Mouse (Mus musculus): ENCODE measurements around the gene Ptpn23.
"Not testable (repeated sequence)": the region's sequence is repeated elsewhere in the genome, so short reads cannot be mapped to it uniquely, and the experiment has no call there.

Gene Ptpn23

DNA sequence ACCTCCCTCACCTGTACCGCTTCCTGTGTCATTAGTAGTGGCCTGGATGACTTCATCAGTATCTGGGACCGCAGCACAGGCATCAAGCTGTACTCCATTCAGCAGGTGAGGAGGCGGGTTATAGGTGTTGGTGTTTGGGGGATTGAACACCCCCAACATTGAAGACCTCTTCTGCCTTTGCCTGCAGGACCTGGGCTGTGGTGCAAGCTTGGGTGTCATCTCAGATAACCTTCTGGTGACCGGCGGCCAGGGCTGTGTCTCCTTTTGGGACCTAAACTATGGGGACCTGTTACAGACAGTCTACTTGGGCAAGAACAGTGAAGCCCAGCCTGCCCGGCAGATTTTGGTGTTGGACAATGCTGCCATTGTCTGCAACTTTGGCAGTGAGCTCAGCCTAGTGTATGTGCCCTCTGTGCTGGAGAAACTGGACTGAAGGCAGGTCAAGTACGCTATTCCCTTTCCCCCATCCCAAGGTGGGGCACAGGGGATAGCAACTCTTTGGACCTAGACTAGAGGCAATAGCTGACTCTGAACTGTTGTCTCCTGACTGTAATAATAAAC, 23.6 kb downstream of the Ptpn23 start:
- DNase-seq (ENCODE audit: extremely low spot score, low read depth, low spot score), result no peak

DNA sequence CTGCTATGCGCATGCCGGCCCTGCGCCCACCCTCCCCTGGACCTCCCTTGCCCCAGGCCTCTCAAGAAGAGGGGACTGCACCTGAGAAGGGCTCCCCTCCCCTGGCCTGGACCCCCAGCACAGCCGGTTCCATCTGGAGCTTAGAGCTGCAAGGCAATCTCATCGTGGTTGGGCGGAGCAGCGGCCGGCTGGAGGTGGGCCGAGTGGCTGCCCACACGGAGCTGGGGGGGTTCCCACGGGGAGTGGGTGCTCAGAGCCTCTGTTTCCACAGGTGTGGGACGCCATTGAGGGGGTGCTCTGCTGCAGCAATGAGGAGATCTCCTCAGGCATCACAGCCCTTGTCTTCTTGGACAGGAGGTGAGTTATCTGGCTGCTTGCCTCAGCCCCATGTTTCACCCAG, 26.7 kb downstream of the Ptpn23 start:
- DNase-seq (ENCODE audit: extremely low spot score, low read depth, low spot score), result no peak

DNA sequence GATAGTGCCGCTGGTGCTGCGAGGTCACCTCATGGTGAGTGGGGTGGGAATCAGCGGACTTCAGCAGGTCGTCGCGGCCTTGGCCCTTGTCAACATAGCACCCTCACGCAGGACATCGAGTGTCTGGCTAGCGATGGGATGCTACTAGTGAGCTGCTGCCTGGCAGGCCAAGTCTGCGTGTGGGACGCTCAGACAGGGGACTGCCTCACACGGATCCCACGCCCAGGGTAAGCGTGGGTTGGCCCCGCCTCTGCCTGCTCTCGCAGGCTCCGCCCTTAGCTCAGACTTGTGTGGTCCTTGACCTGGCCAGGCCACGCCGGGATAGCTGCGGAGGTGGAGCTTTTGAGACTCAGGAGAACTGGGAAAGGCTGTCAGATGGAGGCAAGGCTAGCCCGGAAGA, 27.4 kb downstream of the Ptpn23 start:
- no peak for DNase-seq (ENCODE audit: extremely low spot score, low read depth, low spot score)

DNA sequence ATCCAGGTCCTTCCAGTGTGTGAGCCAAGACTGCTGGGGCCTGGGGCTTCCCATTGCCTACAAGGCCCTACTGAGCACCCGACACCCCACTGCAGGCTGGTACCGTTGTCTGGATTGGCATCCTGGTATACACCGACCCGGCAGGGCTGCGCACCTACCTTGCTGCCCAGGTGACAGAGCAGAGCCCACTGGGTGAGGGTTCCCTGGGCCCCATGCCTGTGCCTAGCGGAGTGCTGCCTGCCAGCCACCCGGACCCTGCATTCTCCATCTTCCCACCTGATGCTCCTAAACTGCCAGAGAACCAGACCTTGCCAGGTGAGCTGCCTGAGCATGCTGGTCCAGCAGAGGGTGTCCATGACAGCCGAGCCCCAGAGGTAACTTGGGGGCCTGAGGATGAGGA, 28.7 kb downstream of the Ptpn23 start:
- DNase-seq (ENCODE audit: extremely low spot score, low read depth, low spot score), result no peak

DNA sequence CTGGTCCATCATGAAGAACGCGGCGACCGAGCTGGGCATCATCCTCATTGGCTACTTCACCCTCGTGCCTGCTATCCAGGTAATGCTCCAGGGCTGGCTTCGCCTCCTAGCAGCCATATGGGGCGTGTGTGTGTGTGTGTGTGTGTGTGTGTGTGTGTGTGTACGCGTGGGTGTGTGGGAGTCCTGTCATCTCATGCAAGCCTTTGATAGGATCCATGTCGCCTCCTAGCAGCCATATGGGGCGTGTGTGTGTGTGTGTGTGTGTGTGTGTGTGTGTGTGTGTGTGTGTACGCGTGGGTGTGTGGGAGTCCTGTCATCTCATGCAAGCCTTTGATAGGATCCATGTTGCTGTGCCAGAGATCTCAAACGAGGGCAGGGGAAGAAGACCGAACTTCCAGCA, 30.4 kb downstream of the Ptpn23 start:
- not testable (repeated sequence) for DNase-seq (ENCODE audit: extremely low spot score, low read depth, low spot score)

DNA sequence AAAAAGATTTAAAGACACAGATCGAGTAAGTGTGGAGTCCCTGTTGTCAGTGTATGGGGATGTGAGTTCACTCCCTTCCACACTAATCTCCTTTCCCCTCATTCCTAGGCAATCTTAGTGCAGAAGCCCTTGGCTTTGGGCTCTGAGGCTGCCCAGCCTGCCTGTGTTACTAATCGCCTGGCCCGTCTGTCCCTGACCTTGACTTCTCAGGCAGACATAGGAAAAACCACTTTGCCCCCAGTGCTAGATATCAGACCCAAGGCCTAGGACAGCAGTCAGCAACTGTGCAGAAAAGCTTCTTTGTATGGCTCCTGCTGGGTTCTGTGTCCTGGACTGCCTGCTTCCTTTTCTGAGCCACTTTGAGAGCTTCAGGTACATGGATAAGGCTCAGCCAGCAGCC, 32.3 kb downstream of the Ptpn23 start:
- no peak for DNase-seq (ENCODE audit: extremely low spot score, low read depth, low spot score)

DNA sequence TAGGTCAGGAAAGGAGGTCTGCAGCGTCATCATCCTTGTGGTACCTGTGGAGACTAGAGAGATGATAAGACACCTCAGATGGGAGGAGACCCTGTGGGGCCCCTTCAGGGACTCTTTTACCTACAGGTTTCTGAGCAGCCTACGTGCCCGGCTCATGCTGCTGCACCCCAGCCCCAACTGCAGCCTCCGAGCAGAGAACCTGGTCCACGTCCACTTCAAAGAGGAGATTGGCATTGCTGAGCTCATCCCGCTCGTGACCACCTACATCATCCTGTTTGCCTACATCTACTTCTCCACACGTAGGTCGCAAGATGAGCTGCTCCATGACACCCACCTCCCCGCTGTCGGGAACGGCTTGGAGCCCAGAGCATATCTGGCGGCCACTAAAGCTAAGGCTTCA, 34.1 kb downstream of the Ptpn23 start:
- no peak for DNase-seq (ENCODE audit: extremely low spot score, low read depth, low spot score)

DNA sequence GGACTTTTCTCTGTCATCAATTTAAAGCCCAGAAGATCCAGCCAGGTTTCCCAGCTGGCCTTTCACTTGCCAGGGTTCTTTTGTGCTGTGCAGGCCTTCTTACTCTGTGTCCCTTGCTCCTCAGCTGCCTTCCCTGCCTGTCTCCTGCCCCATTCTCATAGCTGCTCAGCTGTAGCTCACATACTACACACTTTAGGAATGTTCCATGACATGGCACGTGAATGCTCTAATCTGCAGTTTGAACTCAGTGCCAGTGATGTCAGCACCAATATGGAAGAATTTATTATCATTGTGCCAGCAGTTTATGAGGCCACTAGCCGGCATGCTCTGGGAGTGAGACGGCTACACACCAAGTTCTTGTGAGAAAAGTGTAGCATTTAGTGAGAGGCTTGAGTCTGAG, 38.2 kb downstream of the Ptpn23 start:
- DNase-seq (ENCODE audit: extremely low spot score, low read depth, low spot score), result no peak

DNA sequence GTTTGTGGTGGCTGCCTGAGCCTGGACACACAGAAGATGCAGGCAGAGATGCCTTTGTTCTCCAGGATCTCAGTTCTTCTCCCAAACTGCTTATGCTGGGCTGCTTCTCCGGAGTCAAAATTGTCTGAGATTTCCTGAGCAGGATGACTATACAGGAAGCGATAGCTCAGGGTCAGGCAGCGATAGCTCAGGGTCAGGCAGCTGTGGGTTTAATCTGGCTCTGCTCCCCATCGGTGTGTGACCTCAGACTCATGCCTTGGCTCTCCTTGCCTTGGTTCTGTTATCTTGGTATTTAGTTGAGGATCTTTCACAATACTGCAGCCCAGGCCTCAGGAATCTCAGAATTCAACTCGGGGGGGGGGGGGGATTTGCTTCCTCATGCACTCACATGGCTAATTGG, 41.3 kb downstream of the Ptpn23 start:
- DNase-seq (ENCODE audit: extremely low spot score, low read depth, low spot score), result no peak

DNA sequence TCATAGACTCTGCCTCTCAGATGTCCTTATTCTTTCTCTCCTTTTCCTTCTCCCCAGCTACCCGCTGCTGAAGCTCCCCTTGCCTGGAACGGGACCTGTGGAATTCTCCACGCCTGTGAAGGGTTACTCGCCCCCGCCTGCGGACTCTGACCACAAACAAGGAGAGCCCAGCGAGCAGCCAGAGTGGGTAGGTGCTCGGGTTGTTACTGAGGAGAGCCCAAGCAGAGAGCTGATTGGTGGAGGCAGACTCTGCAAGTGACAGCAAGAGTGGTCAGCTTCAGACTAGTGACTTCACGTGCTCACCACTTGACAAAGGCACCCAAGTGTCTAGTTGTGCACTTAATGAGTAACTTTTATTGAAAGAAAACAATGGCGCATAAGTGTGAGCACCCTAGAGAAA, 45.7 kb downstream of the Ptpn23 start:
- DNase-seq (ENCODE audit: extremely low spot score, low read depth, low spot score), result no peak

DNA sequence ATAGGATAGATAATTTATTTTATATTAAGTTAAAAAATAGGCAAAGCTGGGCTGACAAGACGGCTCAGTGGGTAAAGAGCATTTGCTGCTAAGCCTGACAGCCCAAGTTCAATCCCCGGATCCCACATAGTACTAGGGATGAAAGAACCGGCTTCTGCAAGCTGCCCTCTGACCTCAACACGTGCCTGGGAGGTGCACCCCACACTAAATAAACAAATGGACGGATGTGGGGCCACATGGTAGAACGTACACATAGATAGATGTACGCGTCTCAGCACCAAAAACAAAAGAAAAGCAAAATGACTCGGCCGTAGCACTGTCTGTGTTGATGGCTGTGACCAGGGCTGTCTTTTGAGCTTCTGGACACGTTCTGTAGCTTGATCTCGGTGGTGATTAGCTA, 46.7 kb downstream of the Ptpn23 start:
- DNase-seq (ENCODE audit: extremely low spot score, low read depth, low spot score), result no peak

DNA sequence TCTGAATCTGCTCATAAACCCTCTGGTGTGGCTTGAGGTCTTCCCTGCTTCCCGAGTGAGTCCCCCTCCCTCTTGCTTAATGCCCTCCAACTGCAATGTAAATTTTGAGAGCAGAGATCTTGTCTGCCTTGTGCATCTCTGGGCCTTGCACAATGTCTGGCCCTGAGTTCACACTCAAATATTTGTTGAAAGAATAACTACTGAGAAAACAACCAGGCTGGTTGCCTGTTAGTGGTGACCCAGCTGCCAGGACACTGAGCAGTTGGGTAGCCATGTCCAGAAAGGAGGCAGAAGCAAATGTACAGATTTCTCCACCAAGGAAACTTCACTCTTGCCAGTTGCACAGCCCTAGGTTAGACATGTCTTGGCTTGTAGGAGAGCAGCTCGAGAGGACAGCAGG, 49.7 kb downstream of the Ptpn23 start:
- no peak for DNase-seq (ENCODE audit: extremely low spot score, low read depth, low spot score)

DNA sequence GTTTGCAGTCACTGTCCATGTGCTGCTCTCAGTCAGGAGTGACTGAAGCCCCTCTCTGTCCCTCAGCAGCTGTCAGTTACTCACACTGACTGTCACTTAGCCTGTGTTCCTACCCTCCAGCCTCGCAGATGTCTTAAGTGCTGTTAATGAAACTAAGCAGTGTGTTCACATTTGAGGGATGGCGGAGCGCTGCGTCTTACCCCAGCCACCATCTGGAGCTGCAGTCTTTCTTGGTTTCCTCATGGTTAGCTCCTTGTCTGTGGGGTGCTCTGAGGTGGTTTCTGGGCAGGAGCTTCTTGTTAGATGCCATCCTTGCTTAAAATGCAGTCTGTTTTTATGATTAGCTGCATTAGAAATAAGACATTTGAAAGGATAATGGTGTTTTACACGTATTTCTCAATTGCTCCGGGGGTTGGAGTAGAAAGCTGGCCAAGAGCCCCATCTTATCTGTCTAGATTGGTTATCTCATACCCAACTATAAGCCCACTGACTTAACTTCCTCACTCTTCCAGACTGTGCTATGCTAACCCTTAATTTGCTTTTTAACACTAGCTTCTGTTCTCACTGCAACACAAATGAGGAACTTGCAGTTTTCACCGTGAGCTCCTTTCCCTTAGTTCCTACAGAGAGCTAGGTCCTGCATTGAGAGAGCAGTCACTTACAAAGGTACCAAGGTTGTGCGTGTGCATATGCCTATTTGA, 55.9 kb downstream of the Ptpn23 start:
- no peak for DNase-seq (ENCODE audit: extremely low spot score, low read depth, low spot score)

DNA sequence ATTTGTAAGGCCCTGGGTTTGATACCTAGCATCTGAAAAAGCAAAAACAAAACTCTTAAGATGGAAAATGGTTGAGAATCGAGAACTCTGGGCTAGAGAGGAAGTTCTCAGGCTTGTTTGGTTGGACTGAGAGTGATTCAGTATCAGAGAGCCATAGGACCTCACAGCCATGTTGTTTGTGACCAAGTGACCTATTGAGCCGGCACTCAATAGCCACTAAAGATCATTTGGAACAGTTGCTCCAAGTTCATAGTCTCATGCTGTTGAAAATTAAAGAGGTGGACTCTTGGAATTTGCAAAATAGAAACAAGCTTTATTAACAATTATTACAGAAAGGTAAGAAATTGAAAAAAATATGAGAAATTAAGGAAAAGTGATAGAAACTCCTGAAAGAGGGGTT, 56.7 kb downstream of the Ptpn23 start:
- DNase-seq (ENCODE audit: extremely low spot score, low read depth, low spot score), result no peak

DNA sequence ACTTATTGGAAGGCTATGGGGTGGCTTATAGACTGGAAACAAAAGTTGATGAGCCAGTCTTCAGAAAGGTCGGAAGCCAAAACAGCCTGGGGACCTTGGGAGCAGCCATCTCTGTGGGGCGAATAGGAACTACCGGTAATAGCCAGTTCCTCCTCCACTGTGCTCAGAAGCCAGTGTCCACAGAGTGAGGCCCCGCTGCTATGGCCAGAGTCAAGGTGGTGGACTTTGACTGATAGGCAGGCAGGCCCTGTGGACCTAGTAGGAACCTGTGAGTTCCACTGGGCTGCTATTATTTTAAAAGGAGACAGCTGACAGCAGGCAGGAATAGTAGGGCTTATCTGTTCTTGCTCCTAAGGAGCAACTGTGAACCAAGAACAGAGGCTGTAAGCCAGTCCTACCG, 57.4 kb downstream of the Ptpn23 start:
- no peak for DNase-seq (ENCODE audit: extremely low spot score, low read depth, low spot score)

DNA sequence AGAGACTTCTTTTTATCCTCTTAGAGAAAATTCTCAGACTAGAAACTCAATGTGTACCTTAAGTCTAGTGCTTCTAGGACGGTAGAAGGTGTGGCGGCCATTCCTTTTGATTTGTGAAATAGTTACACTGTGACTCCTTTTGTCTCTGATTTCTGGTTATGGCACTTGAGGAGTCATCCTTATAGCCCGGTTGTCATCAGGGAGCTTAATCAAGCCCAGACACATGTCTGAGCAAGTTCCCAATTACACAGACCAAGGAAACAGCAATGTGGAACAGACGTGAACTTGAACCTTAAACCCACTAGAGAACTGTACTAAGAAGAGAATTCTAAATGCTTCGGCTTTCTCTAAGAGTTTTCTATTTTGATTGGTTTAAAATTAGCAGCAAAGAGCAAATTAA, 57.8 kb downstream of the Ptpn23 start:
- DNase-seq (ENCODE audit: extremely low spot score, low read depth, low spot score), result no peak

DNA sequence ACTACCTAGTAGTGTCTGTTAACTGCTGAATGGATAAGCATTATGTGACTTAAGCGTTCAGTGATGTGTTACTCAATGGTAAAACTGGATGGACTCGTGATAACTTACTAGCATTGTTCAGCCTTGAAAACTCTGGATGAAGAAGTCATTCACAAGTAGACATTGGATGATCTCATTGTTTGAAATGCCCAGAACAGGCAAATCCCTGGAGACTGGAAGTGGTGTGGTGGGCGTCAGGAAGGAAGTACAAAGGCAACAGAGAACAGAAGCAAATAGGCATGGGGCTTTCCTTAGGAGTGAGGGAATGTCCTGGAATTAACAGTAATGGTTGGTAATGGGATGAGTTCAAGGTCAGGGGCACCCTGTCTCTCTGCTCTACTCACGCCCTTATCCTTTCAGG, 59.1 kb downstream of the Ptpn23 start:
- DNase-seq (ENCODE audit: extremely low spot score, low read depth, low spot score), result no peak

DNA sequence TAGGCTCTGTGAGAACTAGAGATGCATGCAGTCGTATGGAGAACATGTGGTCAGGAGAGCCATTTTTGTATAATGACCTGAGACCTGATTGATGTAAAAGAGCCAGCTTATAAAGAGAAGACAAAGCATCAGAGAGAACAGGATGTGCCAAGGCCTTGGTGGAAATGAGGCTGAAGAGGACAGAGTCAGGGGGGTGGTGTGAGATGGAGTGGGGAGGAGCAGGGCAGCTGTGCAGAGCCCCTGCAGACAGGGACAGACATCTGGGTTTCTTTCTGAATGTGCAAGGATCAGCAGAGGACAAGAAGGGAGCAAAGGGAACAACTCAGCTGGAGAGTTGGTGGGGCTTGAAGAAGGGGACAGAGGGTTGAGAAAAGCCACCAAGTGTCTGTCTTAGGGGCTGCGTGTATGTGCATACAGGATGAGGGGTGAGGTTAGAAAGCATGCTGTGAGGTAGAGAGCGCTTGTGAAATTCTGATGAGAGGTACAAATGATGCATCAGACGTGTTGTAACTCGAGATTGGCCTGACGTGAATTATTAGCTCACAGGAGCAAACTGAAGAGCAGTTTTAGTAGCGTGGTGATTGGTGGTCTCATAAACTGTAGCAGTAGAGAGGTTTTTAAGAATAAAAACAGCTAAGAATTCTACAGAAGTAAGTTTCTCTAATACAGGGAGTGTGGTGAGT, 62.8 kb downstream of the Ptpn23 start:
- no peak for DNase-seq (ENCODE audit: extremely low spot score, low read depth, low spot score)

DNA sequence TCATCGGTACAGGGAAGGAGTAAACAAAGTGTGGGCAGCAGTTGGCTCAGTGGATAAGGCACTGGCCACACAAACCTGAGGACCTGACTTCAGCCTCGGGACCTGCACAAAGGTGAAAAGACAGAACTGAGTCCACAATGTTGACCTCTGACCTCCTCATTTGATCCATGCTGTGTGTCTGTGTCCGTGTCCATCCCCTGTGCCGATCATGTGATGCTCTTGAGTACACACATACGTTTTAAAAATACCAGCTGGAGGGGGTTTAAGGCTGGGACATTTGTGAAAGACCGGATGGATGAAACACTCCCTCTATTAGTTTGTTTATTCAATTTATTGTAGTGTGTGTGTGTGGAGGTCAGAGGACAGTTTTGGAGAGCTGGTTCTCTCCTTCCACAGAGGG, 64.2 kb downstream of the Ptpn23 start:
- no peak for DNase-seq (ENCODE audit: extremely low spot score, low read depth, low spot score)

DNA sequence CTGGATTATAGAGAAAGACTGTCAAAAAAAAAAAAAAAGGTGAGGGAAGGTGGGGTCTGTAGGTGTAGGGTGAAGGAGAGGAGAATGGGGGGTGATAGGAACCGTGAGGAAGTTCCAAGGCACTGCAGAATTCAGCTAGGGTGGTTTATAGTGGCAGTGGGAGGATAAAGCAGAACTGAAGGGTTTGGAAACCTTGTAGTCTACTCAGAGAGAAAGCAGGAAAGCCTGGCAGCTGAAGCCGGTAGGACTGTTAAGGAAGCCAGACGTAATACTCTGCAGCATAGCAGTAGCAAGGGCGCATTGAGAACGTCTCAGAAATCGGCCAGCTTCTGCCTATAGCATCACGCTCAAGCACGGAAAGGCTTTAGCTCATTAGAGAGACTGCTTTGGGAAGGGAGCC, 66.0 kb downstream of the Ptpn23 start:
- no peak for DNase-seq (ENCODE audit: extremely low spot score, low read depth, low spot score)

DNA sequence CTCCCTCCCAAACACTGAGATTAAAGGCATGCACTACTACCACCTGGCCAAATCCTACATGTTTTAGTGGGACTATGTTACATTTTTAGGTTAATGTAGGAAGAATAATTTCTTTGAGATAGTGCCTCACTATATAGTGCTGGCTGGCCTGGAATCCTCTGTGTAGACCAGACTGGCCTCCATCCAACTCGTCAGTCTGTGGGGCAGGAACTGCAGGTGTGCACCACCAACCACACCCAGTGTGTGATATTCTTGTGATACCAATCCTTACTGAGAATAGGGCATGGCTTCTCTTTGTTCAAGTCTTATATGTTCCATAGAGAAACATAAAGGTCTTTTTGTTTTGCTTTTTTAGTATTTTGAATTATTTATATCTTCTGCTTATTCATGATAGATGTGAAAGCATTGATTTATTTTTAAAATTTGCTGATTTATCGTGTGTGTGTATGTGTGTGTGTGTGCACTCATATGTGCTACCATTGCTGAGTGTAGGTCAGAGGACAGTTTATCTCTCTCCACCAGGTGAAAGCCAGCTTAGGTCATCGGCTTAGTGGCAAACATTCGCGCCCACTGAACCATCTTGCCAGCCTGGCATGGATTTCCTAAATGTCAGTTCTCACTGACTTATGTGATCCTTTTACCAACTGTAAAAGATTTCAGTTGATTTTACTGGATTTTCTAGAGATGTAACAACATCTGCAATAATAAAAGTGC, 67.8 kb downstream of the Ptpn23 start:
- DNase-seq (ENCODE audit: extremely low spot score, low read depth, low spot score), result no peak

All from hindlimb bud, embryonic 11.5 days (tissue).